8 mouse cellular contexts compared by ENCODE assay signal in the genomic region with DNA sequence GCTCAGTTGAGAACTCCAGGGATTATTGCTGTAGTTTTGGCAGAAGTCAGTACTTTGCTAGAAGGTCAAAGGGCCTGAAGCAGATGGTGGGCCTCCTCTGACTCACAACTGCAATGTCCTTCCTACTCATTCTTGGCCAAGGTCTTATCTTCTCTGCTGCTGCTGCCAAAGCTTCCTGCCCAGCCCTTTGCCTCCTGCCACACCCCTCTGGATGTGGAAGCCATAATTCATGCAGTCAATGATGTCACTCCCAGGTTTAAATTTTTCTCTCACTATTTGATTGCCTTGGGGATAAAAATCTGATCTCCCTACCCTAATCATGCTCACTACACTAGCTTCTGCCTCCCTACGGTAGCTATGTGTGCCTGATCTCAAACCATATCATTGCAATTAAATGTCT.
A peak's percentile ranks its signal among the peaks of the same experiment; 100 is the strongest.
DNase-seq lines count a peak whose midpoint lies in the region; ATAC-seq and TF ChIP-seq lines count a peak whose summit lies in the region.

No protein-coding gene starts in this region.

- H3K9ac ChIP-seq in liver, embryonic 11.5 days (ENCODE audit: low read depth, low read length): no peak overlapping the region
- no peak overlapping the region for H3K9ac ChIP-seq in stomach, embryonic 16.5 days (ENCODE audit: low read length)
- H3K9ac ChIP-seq in forebrain, embryonic 15.5 days (replicated peaks): no peak overlapping the region
- no peak overlapping the region for H3K9ac ChIP-seq in neural tube, embryonic 15.5 days (replicated peaks)

- TF ChIP-seq CTCF in lung, adult 2 months (IDR thresholded peaks at IDR 0.05; ENCODE audit: insufficient read depth, low read length): no peak
- no peak for TF ChIP-seq CTCF in left cerebral cortex, adult 2 months (IDR thresholded peaks at IDR 0.05)

- no peaks in the 10 kb centered on the region for H3K36me3 ChIP-seq in liver, embryonic 11.5 days (ENCODE audit: control insufficient read depth, insufficient read depth, low read length)
- no peaks in the 10 kb centered on the region for H3K36me3 ChIP-seq in stomach, embryonic 16.5 days (ENCODE audit: control insufficient read depth, insufficient read depth, low read length)
- no peaks in the 10 kb centered on the region for H3K36me3 ChIP-seq in forebrain, embryonic 15.5 days
- H3K36me3 ChIP-seq in neural tube, embryonic 15.5 days: no peaks in the 10 kb centered on the region

- TF ChIP-seq POLR2A in lung, adult 2 months (IDR thresholded peaks at IDR 0.05; ENCODE audit: borderline replicate concordance, extremely low read depth, low read depth, low read length): no peak

- intact Hi-C loops in heart, postnatal 10 days (cut with DNase I): no loop called here
- intact Hi-C loops in left cerebral cortex, adult 2 months (cut with DNase I): loop anchor here (10.0 kb wide), 1 partner anchor 878 kb away; no protein-coding TSS in a partner anchor

- no peak overlapping the region for H3K4me2 ChIP-seq in liver, embryonic 11.5 days
- no peak overlapping the region for H3K4me2 ChIP-seq in stomach, embryonic 16.5 days (ENCODE audit: low read depth, low read length)
- H3K4me2 ChIP-seq in forebrain, embryonic 15.5 days (replicated peaks): no peak overlapping the region
- no peak overlapping the region for H3K4me2 ChIP-seq in neural tube, embryonic 15.5 days

- no peaks in the 10 kb centered on the region for H3K9me3 ChIP-seq in liver, embryonic 11.5 days (ENCODE audit: control insufficient read depth, low read length)
- no peaks in the 10 kb centered on the region for H3K9me3 ChIP-seq in stomach, embryonic 16.5 days (replicated peaks; ENCODE audit: control insufficient read depth, low read length)
- H3K9me3 ChIP-seq in forebrain, embryonic 15.5 days: no peaks in the 10 kb centered on the region
- H3K9me3 ChIP-seq in neural tube, embryonic 15.5 days (replicated peaks): no peaks in the 10 kb centered on the region

- 48% methylated on average over 1 of the region's 1 CpGs for WGBS in lung, adult 2 months
- 59% methylated on average over 1 of the region's 1 CpGs for whole genome bisulfite sequencing in liver, embryonic 11.5 days
- 74% methylated on average over 1 of the region's 1 CpGs for WGBS in stomach, embryonic 16.5 days
- WGBS in forebrain, embryonic 15.5 days: 85% methylated on average over 1 of the region's 1 CpGs
- WGBS in neural tube, embryonic 15.5 days: 93% methylated on average over 1 of the region's 1 CpGs

- no peak overlapping the region for H3K4me3 ChIP-seq in lung, adult 2 months (replicated peaks; ENCODE audit: extremely low read depth, low read depth, low read length)
- H3K4me3 ChIP-seq in liver, embryonic 11.5 days (ENCODE audit: low read depth, low read length): no peak overlapping the region
- no peak overlapping the region for H3K4me3 ChIP-seq in stomach, embryonic 16.5 days (replicated peaks; ENCODE audit: low read length)
- no peak overlapping the region for H3K4me3 ChIP-seq in forebrain, embryonic 15.5 days
- no peak overlapping the region for H3K4me3 ChIP-seq in left cerebral cortex, adult 2 months
- H3K4me3 ChIP-seq in neural tube, embryonic 15.5 days (replicated peaks): no peak overlapping the region

- peak; percentile 61 for ATAC-seq in liver, embryonic 11.5 days (replicated peaks; ENCODE audit: low FRiP score)
- peak; percentile 75; the same call in 1 of the 2 replicates for ATAC-seq in stomach, embryonic 16.5 days (ENCODE audit: insufficient read depth, low FRiP score)
- ATAC-seq in forebrain, embryonic 15.5 days (replicated peaks): no peak
- no peak for ATAC-seq in neural tube, embryonic 15.5 days (ENCODE audit: low FRiP score)

- DNase-seq in lung, adult 18-20 months: peak; percentile 38 to 56
- DNase-seq in lung, adult 2 months: no peak
- peak; percentile 79 to 81 for DNase-seq in heart, postnatal 10 days
- no peak for DNase-seq in liver, embryonic 11.5 days (ENCODE audit: low spot score)
- DNase-seq in left cerebral cortex, adult 2 months (ENCODE audit: extremely low spot score in 1 of 2, low spot score in 2 of 2): no peak

- peaks cover 2% of the 10 kb centered on the region for H3K4me1 ChIP-seq in lung, adult 2 months (ENCODE audit: control insufficient read depth, insufficient read depth, low read length)
- H3K4me1 ChIP-seq in liver, embryonic 11.5 days (replicated peaks; ENCODE audit: control insufficient read depth, insufficient read depth, low read length): no peaks in the 10 kb centered on the region
- H3K4me1 ChIP-seq in stomach, embryonic 16.5 days (ENCODE audit: control insufficient read depth, insufficient read depth, low read length): 0 out of 2 replicates have a peak, but pooled peaks cover 3% of the 10 kb centered on the region
- H3K4me1 ChIP-seq in forebrain, embryonic 15.5 days: no peaks in the 10 kb centered on the region
- H3K4me1 ChIP-seq in neural tube, embryonic 15.5 days: no peaks in the 10 kb centered on the region

- no peak overlapping the region for H3K27ac ChIP-seq in liver, embryonic 11.5 days (ENCODE audit: low read depth, low read length)
- H3K27ac ChIP-seq in stomach, embryonic 16.5 days (ENCODE audit: low read length): no peak overlapping the region; the same call in 1 of the 2 replicates
- no peak overlapping the region for H3K27ac ChIP-seq in forebrain, embryonic 15.5 days (replicated peaks)
- H3K27ac ChIP-seq in left cerebral cortex, adult 2 months: no peak overlapping the region
- no peak overlapping the region for H3K27ac ChIP-seq in neural tube, embryonic 15.5 days (replicated peaks)

- no peaks in the 10 kb centered on the region for H3K27me3 ChIP-seq in liver, embryonic 11.5 days (replicated peaks; ENCODE audit: control insufficient read depth, insufficient read depth, low read length)
- no peaks in the 10 kb centered on the region for H3K27me3 ChIP-seq in stomach, embryonic 16.5 days (ENCODE audit: control insufficient read depth, insufficient read depth, low read length)
- no peaks in the 10 kb centered on the region for H3K27me3 ChIP-seq in forebrain, embryonic 15.5 days
- no peaks in the 10 kb centered on the region for H3K27me3 ChIP-seq in neural tube, embryonic 15.5 days (replicated peaks)

Comparison
In these comparisons a context has a peak if more than half of its experiments do, and no peak if none do; other contexts are left out.
1. DNase-seq: peak in lung, adult 18-20 months (2 of 2) and heart, postnatal 10 days (2 of 2); none in lung, adult 2 months (single experiment), liver, embryonic 11.5 days (single experiment) and left cerebral cortex, adult 2 months (0 of 2).
2. ATAC-seq: peak in liver, embryonic 11.5 days (single experiment) and stomach, embryonic 16.5 days (single experiment); none in forebrain, embryonic 15.5 days (single experiment) and neural tube, embryonic 15.5 days (single experiment).